Mouse (Mus musculus) embryonic facial prominence, embryonic 14.5 days (tissue): ENCODE results near the gene Rpgrip1. TPM values are rescaled to one million over a fixed set of nuclear protein-coding genes. Genes with fewer than 3 reads are reported as not detected.

ENCODE experiments used
- ATAC-seq: fragments of 200-750 bp; cut with Nextera tagmentation; 2 replicates; pipeline ENCODE4 v1.8.0; 2017; ENCODE audit warnings: low read depth, moderate number of reproducible peaks, moderate TSS enrichment
- DNase-seq: peaks from one replicate; pipeline ENCODE4 v3.0.0-alpha.2; 2015; ENCODE audit warnings: low spot score
- H3K27ac ChIP-seq: fragments of 300-500 bp; sonication (generic); replicated peaks from 2 replicates; pipeline ENCODE4 v1.5.1; 2014; ENCODE audit warnings: low read depth, mild to moderate bottlenecking, low read length, moderate library complexity
- H3K27me3 ChIP-seq: fragments of 300-500 bp; sonication (generic); replicated peaks from 2 replicates; pipeline ENCODE4 v1.6.1; 2014; ENCODE audit warnings: low read length; ENCODE audit not compliant: control insufficient read depth, insufficient read depth
- H3K36me3 ChIP-seq: fragments of 300-500 bp; sonication (generic); 2 replicates; pipeline ENCODE4 v1.6.1; 2014; ENCODE audit warnings: low read length, mixed read lengths; ENCODE audit not compliant: control insufficient read depth, insufficient read depth
- H3K4me1 ChIP-seq: fragments of 300-500 bp; sonication (generic); 2 replicates; pipeline ENCODE4 v1.6.1; 2014; ENCODE audit warnings: antibody characterized with exemption, low read length; ENCODE audit not compliant: control insufficient read depth, insufficient read depth
- H3K4me2 ChIP-seq: fragments of 300-500 bp; sonication (generic); 2 replicates; pipeline ENCODE4 v1.6.1; 2014; ENCODE audit warnings: low read depth, mild to moderate bottlenecking, low read length, moderate library complexity, mixed read lengths
- H3K4me3 ChIP-seq: fragments of 300-500 bp; sonication (generic); 2 replicates; pipeline ENCODE4 v1.5.1; 2014; ENCODE audit warnings: low read depth, mild to moderate bottlenecking, low read length
- H3K9ac ChIP-seq: fragments of 300-500 bp; sonication (generic); 2 replicates; pipeline ENCODE4 v1.6.1; 2014; ENCODE audit warnings: low read depth, mild to moderate bottlenecking, low read length, moderate library complexity, mixed read lengths
- H3K9me3 ChIP-seq: fragments of 300-500 bp; sonication (generic); 2 replicates; pipeline ENCODE4 v1.6.1; 2016; ENCODE audit warnings: low read length; ENCODE audit not compliant: control insufficient read depth
- WGBS: fragments of 180-500 bp; shearing (Covaris S2); extraction: QIAGEN DNeasy Blood & Tissue Kit; methylation state at CpG from one replicate; pipeline ENCODE4 v1.1.7; 2014; 5-methylcytosine and 5-hydroxymethylcytosine counted together
- polyA plus RNA-seq: library from polyadenylated mRNA; unstranded; fragments of >200 nt; fragmentation: Nextera tagmentation; extraction: Ambion mirVana; gene quantifications from 2 replicates; pipeline ENCODE4 v1.2.1, GENCODE M21; 2014

Gene Rpgrip1
- polyA plus RNA-seq, 1 experiment from 2014 or later: 46.7 TPM

- Histone ChIP-seq H3K9ac (no peak overlapping the region), H3K4me2 (no peak overlapping the region), H3K27me3 (no peaks in the 10 kb centered on the region), H3K9me3 (no peaks in the 10 kb centered on the region), H3K27ac (no peak overlapping the region), H3K4me3 (no peak overlapping the region), H3K4me1 (no peaks in the 10 kb centered on the region), H3K36me3 (no peaks in the 10 kb centered on the region)
- 76% methylated on average over 5 of the region's 5 CpGs for WGBS
- ATAC-seq (no peak), DNase-seq (peak; percentile 22)
These were observed 23.1 kb downstream of the Rpgrip1 start for GRCm38 (mm10) chr14:52133584-52133983.

- Histone ChIP-seq H3K9ac (no peak overlapping the region), H3K36me3 (no peaks in the 10 kb centered on the region), H3K4me1 (no peaks in the 10 kb centered on the region; the same call in 1 of the 2 replicates), H3K27ac (no peak overlapping the region), H3K4me2 (peak overlapping the region; percentile 20), H3K9me3 (no peaks in the 10 kb centered on the region), H3K4me3 (no peak overlapping the region), H3K27me3 (no peaks in the 10 kb centered on the region)
- 48% methylated on average over 19 of the region's 19 CpGs for WGBS
- peak; percentile 45 for DNase-seq
- no peak for ATAC-seq
These were observed 30.3 kb downstream of the Rpgrip1 start for GRCm38 (mm10) chr14:52140577-52141444.

DNA sequence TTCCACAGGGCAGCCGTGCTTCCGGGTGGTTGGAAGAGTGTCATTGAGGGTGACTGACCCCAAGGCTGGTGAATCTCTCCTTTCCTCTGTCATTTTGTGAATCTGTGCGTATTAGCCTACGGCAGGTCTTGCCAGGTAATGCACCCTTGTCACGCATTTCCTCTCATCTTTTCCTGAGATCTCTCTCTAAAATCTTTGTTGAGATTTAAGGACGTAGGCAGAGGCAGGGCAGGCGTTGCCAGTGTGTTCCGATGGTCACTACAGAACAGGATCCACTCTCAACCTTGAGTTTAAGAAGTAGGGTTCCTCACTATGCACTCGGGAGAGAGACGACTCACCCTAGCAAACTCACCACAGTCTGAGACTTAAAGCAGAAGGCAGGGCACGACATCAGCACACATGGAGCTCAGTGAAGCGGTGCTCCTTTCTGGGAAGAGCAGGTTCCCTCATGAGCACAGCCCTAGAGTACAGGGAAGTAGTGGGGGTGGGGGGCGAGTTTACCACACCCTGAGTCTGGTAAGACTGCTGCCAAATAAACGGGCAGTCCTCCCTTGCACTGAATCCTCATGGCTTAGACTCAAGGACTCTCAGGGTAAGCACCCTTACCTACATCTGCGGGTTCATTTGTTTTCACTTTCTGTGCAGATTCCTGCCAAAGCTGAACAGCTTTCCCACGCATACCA lies 31.1 kb downstream of the Rpgrip1 start:
- Histone ChIP-seq H3K4me2 (peak overlapping the region; percentile 20; the same call in 1 of the 2 replicates), H3K9me3 (no peaks in the 10 kb centered on the region), H3K36me3 (no peaks in the 10 kb centered on the region), H3K4me1 (no peaks in the 10 kb centered on the region; the same call in 1 of the 2 replicates), H3K27me3 (no peaks in the 10 kb centered on the region), H3K27ac (no peak overlapping the region), H3K4me3 (no peak overlapping the region), H3K9ac (no peak overlapping the region)
- 64% methylated on average over 16 of the region's 16 CpGs for WGBS
- ATAC-seq (no peak), DNase-seq (no peak)

DNA sequence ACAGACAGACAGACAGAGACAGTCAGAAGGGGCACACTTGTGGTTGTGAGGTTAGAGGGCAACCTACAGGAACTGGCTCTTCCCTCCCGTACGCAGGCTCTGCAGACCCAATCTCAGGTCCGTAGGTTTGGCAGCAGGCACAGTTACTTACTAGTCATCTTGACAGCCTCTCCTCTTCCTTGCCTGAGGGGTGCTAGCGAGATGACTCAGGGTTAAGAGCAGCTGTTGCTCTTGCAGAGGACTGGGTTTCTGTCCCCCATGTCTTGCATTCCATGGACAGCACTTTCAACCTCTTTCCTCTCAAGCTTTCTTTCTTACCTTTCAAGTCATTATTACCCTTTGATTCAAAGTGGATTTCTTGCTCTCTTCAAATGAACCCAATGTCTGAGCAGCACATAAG lies 33.7 kb downstream of the Rpgrip1 start:
- Histone ChIP-seq H3K4me2 (no peak overlapping the region), H3K4me3 (no peak overlapping the region), H3K36me3 (no peaks in the 10 kb centered on the region), H3K27me3 (no peaks in the 10 kb centered on the region), H3K4me1 (no peaks in the 10 kb centered on the region; the same call in 1 of the 2 replicates), H3K9me3 (no peaks in the 10 kb centered on the region), H3K9ac (no peak overlapping the region), H3K27ac (no peak overlapping the region)
- DNase-seq (no peak), ATAC-seq (no peak)
- 61% methylated on average over 4 of the region's 4 CpGs for WGBS

DNA sequence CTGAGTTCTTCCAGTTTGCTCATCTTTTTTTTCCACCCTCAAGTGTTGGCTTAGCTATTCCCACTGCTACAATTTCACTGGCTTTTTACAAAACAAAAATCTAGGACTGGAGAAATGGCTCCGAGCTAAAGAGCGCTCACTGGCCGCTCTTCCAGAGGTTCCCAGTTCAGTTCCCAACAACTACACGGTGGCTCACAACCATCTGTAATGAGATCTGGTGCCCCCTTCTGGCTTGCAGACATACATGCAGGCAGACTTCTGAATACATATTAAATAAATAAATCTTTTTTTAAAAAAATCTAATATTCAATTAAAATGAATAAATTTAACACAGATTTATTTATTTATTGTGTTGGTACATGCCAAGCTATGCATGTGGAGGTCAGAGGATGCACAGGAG lies 36.0 kb downstream of the Rpgrip1 start:
- Histone ChIP-seq H3K9ac (no peak overlapping the region), H3K36me3 (no peaks in the 10 kb centered on the region), H3K9me3 (no peaks in the 10 kb centered on the region), H3K27me3 (no peaks in the 10 kb centered on the region), H3K27ac (no peak overlapping the region), H3K4me3 (no peak overlapping the region), H3K4me1 (no peaks in the 10 kb centered on the region; the same call in 1 of the 2 replicates), H3K4me2 (no peak overlapping the region)
- DNase-seq (no peak), ATAC-seq (no peak)
- WGBS: 62% methylated on average over 4 of the region's 4 CpGs

DNA sequence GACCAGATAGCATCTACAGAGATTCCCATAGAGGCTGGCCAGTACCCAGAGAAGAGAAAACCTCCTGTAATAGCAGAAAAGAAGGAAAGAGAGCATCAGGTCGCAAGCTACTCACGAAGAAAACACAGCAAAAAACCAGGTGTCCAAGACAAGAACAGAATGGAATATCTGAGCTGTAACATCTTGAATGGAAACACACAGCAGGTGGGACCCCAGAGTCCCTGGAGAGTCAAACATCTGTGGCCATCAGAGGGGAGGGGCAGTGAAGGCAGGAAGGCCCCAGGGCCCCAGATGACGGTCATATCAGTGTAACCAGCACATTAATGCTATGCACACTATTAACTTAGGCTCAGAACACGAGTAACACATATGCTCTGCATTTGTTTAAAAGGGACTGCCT lies 39.4 kb downstream of the Rpgrip1 start:
- Histone ChIP-seq H3K36me3 (no peaks in the 10 kb centered on the region), H3K9me3 (no peaks in the 10 kb centered on the region), H3K4me3 (no peak overlapping the region), H3K9ac (no peak overlapping the region), H3K27ac (no peak overlapping the region), H3K27me3 (no peaks in the 10 kb centered on the region), H3K4me2 (no peak overlapping the region), H3K4me1 (no peaks in the 10 kb centered on the region)
- 48% methylated on average over 4 of the region's 4 CpGs for WGBS
- no peak for DNase-seq
- ATAC-seq: no peak

GRCm38 (mm10) chr14:52152179-52152578 lies 41.7 kb downstream of the Rpgrip1 start:
- 31% methylated on average over 7 of the region's 7 CpGs for WGBS
- no peak overlapping the region for H3K9ac ChIP-seq
- H3K27me3 ChIP-seq: no peaks in the 10 kb centered on the region
- H3K9me3 ChIP-seq: no peaks in the 10 kb centered on the region
- no peak overlapping the region for H3K27ac ChIP-seq
- H3K4me2 ChIP-seq: no peak overlapping the region
- H3K36me3 ChIP-seq: no peaks in the 10 kb centered on the region
- no peaks in the 10 kb centered on the region for H3K4me1 ChIP-seq
- no peak for DNase-seq
- ATAC-seq: no peak
- H3K4me3 ChIP-seq: no peak overlapping the region

DNA sequence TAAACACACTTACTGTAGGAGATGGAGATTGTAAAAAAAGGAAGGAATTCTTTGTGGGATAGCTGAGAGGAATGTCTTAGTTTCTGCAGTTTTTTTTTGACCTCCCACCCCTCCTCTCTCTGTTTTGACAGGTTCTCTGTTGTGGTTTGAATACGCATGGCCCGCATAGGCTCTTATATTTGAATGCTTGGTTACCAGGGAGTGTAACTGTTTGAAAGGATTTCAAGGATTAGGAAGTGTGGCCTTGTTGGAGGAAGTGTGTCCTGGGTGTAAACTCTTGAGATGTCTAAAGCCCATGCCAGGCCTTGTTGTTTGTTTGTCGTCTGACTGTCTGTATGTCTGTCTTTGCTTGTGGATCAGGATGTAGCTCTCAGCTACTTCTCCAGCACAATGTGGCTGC lies 42.1 kb downstream of the Rpgrip1 start:
- WGBS: 55% methylated on average over 3 of the region's 3 CpGs
- H3K4me2 ChIP-seq: no peak overlapping the region
- no peak for ATAC-seq
- no peak overlapping the region for H3K9ac ChIP-seq
- no peaks in the 10 kb centered on the region for H3K4me1 ChIP-seq
- no peak overlapping the region for H3K4me3 ChIP-seq
- no peaks in the 10 kb centered on the region for H3K36me3 ChIP-seq
- DNase-seq: no peak
- H3K9me3 ChIP-seq: no peaks in the 10 kb centered on the region
- H3K27ac ChIP-seq: no peak overlapping the region
- H3K27me3 ChIP-seq: no peaks in the 10 kb centered on the region
